Mouse (Mus musculus) natural killer cell, adult 2 months (primary cell): ENCODE data around the gene Smyd5.
A peak's percentile ranks its signal among the peaks of the same experiment; 100 is the strongest.
"Not testable (repeated sequence)": the region's sequence is repeated elsewhere in the genome, so short reads cannot be mapped to it uniquely, and the experiment has no call there.

Experiments used
- DNase-seq, 2 experiments: peaks; one replicate each; pipeline ENCODE4 v3.0.0; 2022; ENCODE audit warnings: low spot score in 2 of 2

Gene Smyd5

DNA sequence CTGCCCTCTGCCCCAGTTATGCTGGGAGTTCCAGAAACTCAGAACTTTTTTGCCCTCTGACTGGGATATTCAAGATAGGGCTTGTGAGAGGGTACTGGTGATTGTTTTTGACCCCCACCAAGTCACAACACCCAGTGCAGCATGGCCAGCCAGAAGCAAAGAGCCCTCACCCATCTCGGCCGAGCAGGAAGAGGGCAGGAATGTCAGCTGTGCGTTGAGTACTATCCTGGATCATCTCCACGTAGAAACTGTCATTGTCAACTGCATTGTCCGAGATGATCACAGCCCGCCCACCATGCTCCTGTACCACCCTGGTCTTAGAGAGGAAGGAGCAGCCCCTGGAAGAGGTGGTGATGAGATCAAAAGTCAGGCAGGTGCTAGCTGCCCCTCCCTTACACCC, 15.6 kb downstream of the Smyd5 start:
- DNase-seq = no peak

DNA sequence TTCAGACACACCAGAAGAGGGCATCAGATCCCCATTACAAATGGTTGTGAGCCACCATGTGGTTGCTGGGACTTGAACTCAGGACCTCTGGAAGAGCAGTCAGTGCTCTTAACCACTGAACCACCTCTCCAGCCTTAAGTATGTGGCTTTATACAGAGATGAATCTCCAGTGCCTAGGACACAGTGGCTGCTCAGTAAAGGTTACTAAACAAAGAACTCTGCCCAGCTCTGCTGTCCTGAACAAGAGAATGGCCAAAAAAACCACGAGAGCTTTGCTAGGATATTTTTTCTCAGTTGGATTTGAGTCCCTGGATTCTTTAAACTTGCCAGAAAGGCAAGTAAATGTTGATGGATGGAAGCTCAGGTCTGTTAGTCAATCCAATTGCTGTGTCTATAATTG, 18.4 kb downstream of the Smyd5 start:
- DNase-seq = not testable (repeated sequence)

DNA sequence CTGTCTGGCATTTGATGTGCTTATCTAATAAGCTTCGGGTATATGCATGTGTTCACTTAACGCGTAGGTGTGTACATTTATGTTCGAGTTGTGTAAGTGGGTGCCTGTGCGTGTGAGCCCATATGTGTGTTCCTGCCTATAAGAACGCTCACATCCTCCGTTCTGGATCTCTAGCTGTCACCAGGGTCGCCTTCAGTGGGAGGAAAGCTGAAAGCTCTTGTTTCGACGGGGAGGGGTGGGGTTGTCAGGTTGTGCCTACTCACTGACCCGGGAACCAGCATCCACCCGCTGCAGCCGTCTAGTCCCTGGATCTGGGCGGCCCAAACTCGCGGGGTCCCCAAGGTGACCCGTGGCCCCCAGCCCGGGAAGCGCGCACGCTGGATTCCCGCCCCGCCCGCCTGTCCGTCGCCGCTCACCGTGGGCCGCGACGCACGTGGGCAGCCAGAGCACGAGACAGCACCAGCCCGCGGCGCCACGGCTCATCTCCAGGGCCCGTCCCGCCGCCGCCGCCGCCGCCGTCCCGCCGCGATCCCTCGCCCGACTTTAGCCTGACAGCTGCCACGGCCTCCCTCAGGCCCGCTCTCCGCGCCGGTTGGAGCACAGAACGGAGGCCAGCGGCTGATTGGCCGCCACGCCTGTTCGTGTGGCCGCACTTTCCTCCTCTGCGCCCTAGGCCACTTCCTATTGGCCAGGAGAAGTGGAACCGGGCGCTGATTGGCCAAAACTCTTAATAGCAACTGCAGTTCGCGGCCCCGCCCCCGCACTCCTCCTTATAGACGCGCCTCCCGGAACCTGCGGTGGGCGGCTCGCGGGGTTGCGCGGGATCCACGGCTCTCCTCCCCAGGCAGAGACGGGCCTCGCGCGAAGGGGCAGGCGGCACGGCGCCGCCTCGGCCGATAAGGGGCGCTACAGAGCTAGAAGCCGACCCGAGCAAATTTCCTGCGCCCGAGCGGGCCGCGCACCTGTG, 19.2 kb downstream of the Smyd5 start, which contains the start of gene Cct7:
Gene Cct7, plus strand, starts transcription at position 818 of the 967 bp plus-strand sequence.
- peak; percentile 97 to 98 for DNase-seq

DNA sequence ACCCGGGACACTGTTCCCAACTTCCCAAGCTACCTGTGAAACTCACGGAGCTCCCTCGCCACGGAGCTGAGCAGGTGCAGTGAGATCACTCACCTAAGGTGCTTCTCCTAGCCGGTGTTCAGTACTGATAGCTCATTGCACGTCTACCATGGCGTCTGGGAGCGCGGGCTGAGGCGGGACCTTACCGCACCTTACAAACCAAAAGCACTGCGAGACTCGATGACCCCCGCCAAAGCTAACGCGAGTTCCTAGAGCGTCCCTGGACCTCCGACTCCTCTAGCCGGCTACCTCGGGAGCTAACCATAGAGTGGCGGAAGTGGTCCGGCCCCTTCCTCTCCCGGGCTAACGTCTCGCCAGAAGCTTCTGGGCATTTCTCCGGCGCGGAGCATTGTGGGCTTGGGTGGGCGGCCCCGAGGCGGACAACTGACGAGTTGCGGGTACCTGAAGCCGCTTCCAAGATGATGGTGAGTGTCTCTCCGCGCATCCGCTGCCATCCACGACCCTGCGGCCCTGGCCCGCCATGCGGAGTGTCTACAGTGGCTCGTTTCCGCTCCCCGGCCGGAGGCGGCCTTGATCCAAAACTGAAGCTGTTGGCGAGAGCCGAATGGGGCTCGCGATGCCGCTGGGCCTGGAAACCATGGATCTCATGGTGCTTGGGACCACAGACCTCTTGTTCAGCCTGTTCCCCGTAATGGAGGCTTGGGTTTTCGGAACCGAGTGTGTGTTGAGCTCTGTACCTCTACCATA, 20.0 kb downstream of the Smyd5 start, which contains the start of gene Pradc1:
Gene Pradc1, minus strand, starts transcription at position 307 of the 747 bp plus-strand sequence.
- peak; percentile 96 to 97 for DNase-seq

DNA sequence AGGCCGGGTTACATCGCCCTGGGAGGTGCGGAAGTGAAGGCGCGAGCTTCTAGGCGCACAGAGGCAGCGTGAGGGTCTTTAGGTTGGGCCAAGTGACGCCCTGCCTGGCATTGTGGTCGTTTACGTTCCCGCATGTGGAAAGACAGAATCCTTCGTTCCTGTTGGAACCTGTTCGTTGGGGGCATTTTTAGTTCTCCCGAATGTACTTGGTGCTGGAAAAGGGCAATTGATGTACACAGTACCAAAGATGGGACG, 20.5 kb downstream of the Smyd5 start:
- no peak for DNase-seq

DNA sequence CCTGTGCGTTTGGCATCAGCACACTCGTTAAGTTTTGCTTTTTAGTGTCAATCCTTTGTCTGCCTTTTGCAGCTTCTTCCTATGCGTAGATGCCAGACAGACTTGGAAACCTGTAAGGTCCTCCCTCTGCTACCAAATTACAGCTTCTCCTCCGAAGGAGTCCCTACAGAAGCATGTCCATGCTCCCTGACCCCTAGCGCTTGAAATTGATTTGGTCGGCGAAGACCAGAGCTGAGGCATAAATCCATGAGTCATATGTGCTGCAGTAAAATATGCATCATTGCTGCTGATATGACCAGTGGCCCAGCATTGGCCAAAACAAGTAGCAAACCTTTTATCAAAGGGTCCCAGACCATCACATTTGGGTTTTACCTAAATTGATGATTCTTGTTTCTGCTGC, 21.0 kb downstream of the Smyd5 start:
- DNase-seq = peak in 1 of 2 experiments; percentile 12

DNA sequence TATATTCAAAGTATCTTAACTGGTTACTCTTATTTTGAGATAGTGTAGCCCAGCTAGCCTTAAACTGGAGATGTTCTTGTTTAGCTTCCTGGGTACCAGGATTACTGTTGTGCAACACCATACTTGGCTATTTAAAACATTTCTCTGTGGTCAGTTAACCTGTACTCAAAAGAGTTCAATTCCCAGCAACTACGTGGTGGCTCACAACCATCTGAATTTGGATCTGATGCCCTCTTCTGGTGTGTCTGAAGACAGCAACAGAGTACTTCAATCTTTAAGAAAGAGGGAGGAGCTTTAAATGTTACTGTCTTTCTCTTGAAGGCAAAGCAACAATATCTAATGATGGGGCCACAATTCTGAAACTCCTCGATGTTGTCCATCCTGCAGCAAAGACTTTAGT, 27.8 kb downstream of the Smyd5 start:
- DNase-seq = no peak

DNA sequence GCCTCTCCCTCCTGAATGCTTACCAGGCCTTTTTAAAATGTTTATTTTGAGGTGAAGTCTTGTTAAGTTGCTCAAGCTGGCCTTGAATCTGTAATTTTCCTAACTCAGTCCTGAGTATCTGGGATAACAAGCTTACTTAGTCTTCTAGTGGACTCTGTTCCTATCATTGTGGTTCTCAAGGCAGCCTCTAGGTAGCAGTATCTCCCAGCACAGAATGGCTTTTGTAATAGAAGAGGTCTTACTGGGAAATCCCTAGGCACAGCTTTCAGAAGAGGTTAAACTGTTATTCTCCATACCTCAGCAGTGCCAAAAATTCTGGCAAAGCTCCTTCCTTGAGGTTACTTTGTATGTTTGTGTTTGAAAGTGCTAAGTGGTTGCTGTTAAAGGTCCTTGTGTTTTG, 33.6 kb downstream of the Smyd5 start:
- no peak for DNase-seq

GRCm38 (mm10) chr6:85469660-85470430, 38.1 kb downstream of the Smyd5 start:
- DNase-seq = no peak

GRCm38 (mm10) chr6:85471962-85472361, 40.2 kb downstream of the Smyd5 start:
- DNase-seq = no peak

DNA sequence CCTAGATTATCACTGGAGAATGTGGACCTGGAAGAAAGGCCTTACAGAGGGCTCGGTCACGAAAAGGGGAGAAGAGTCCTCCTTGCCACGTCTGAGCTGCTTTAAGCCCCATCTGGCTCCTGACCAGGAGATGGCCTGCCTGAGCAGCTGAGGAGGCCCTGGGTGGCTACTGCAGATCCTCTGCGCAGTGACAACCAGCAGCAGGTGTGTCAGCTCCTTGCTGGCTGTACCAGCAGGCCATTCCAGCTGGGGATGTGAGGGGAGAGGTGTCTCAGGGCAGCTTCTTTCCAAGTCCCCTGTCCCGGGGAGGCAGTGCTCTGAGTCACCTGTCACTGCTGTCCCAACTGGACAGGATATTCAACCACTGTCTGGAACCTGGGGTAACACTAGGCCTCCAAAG, 40.8 kb downstream of the Smyd5 start:
- no peak for DNase-seq

GRCm38 (mm10) chr6:85475581-85475980, 43.8 kb downstream of the Smyd5 start:
- no peak for DNase-seq

GRCm38 (mm10) chr6:85477366-85477917, 45.7 kb downstream of the Smyd5 start:
- peak; percentile 4 to 38 for DNase-seq

DNA sequence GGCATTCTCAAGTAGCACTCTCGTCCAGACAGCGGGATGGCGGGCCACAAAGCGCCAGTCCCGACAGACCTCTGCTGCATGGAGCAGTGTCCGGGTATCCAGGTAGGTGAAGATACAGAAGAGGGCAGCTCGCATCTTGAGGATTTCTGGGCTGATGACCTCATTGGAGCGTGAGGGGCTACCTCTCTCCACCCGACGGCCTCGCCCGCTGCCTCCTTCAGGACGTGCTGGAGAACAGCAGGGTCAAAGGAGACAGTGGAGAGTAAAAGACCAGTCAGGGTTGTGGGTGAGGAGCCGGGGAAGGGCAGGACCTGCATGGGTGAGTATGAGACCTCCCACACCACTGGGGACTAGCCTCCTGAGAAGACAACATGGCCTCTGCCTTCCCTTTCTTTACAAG, 46.6 kb downstream of the Smyd5 start:
- DNase-seq = no peak

- DNase-seq = no peak
These were observed 48.2 kb downstream of the Smyd5 start for GRCm38 (mm10) chr6:85479979-85480378.

DNA sequence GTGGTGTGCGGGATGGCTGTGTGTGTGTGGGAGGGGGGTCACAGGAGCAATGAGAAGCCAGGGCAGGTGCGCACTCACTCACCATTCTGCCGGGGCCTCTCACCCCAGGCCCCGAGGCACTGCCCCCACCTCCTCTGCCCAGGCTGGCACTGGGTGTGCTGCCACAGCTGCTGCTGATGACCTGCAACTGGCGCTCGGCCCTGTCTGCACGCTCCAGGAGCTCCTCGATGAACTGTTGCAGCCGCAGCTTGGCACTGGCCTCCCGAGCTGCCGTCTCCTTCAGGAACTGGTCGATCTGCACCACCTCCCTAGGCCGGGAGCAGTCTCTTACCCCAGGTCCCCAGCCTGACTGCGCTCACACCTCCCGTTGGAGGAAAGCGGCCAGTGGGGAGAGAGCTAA, 48.9 kb downstream of the Smyd5 start:
- DNase-seq = no peak

DNA sequence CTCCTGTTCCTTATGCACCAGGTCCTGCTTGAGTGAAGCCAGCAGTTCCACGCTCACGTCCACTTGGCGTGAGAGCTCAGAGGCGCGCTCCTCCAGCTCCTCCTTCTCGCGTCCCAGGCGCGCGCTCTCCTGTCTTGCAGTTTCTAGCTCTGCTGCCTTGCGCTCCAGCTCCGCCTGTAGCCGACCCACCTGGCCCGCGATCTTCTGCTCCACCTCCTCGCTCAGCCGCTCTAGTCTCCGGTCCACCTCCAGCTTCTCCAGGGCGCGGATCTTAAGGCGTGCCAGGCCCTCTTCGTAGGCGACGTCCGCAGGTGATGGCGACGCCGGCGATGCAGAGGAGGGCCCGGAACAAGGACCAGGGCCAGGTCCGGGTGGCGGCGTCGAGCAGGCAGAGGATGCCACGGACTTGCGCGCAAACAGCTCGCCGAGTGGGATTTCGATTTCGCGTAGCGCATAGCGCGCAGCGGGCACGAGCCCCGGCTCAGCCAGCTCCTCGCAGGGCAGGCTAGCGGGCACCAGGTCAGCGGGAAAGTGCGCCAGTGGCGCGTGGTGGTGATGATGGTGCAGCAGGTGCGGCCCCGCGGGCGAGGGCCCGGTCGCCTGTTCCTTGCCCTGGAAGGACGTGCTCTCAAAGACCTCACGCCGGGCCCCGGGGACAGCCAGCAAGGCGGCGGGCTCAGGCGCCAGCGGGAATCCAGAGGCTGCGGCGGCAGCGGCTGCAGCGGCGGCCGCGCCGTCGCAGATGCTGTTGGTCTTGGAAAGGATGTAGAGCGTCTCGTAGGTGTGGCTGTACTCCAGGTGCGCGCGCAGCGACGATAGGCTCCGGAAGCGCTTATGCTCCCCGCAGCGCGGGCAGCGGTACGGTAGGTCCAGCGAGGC, 52.3 kb downstream of the Smyd5 start:
- DNase-seq = no peak

DNA sequence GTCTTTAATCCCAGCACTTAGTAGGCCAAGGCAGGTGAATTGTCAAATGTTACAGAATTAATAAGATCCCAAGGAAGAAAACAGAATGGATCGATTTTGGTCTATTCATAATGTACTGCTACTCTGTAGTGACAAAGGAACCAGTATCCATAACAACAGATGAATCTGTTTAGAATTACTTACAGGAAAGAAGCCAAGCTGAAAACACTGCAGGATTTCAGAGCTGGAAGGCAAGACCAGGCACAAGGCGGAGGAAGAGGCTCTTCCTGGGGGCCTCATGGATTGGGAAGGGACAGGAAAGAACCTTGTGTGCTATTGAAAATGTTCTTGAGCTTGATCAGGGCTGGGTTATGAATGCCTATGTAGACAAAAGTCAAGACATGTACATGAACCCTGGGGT, 53.9 kb downstream of the Smyd5 start:
- DNase-seq = no peak

GRCm38 (mm10) chr6:85488510-85488909, 56.7 kb downstream of the Smyd5 start:
- no peak for DNase-seq

GRCm38 (mm10) chr6:85489717-85490116, 57.9 kb downstream of the Smyd5 start:
- no peak for DNase-seq

DNA sequence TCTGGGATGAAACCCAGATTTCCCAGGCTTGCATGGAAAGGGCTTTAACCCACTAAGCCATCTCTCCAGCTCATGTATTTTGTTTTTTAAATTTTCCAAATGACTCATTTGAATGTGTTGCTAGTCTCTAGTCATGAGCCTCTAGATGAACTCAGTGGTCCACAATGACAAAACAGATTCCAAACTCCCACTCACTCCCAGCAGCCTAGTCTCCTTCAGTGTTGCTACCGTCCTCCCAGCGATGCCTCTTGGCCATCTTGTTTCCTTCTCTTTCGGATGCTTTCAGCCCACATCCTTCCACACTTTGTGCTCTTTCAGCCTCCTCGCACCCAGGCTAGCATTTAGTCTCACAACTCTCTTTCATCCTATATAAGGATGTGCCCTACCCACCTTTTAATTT, 58.5 kb downstream of the Smyd5 start:
- DNase-seq = no peak
